Mouse (Mus musculus) lung, adult 2 months (tissue): ENCODE results near the gene H2-M10.3. TPM values are rescaled to one million over a fixed set of nuclear protein-coding genes. Genes with fewer than 3 reads are reported as not detected.
"Not testable (repeated sequence)": the region's sequence is repeated elsewhere in the genome, so short reads cannot be mapped to it uniquely, and the experiment has no call there.

Experiments used
- DNase-seq: peaks from one replicate; pipeline ENCODE4 v3.0.0; 2022
- H3K4me1 ChIP-seq: fragments of 200-500 bp; 2 replicates; pipeline ENCODE4 v1.6.1; 2011; ENCODE audit warnings: low read length; ENCODE audit not compliant: control insufficient read depth, insufficient read depth
- H3K4me3 ChIP-seq: fragments of 200-500 bp; replicated peaks from 2 replicates; pipeline ENCODE3; 2011; ENCODE audit warnings: low read depth, mild to moderate bottlenecking, control low read depth, low read length; ENCODE audit errors: extremely low read depth
- CTCF ChIP-seq: fragments of 200-500 bp; IDR thresholded peaks from 2 replicates; pipeline ENCODE4 v1.5.1; 2011; ENCODE audit warnings: mild to moderate bottlenecking, low read length, control low read depth; ENCODE audit not compliant: insufficient read depth
- POLR2A ChIP-seq: fragments of 200-500 bp; IDR thresholded peaks from 2 replicates; pipeline ENCODE4 v1.6.1; 2011; ENCODE audit warnings: low read depth, mild to moderate bottlenecking, control low read depth, low read length, borderline replicate concordance; ENCODE audit errors: extremely low read depth
- WGBS: fragments of 180-500 bp; shearing (Covaris S2); methylation state at CpG from one replicate; pipeline ENCODE4 v1.1.7; 2018; 5-methylcytosine and 5-hydroxymethylcytosine counted together
- polyA plus RNA-seq: library from polyadenylated mRNA; depleted of rRNA; stranded (reverse); fragments of >200 nt; gene quantifications from 2 replicates; pipeline ENCODE4 v1.2.3, GENCODE M21; 2012; rRNA removed

H2-M10.3 gene
- not detected in 2 replicates for polyA plus RNA-seq

- WGBS: 86% methylated on average over 2 of the region's 2 CpGs
These were observed at the start of gene H2-M10.3 for GRCm38 (mm10) chr17:36368317-36368716. Gene H2-M10.3 (minus strand): TSS chr17:36368417.

GRCm38 (mm10) chr17:36417416-36417815 lies 49.2 kb upstream of the H2-M10.3 start:
- TF ChIP-seq CTCF (no peak), POLR2A (no peak)
- no peak overlapping the region for H3K4me3 ChIP-seq
- DNase-seq: no peak
- 43% methylated on average over 2 of the region's 2 CpGs for WGBS
- H3K4me1 ChIP-seq: no peaks in the 10 kb centered on the region

More at GRCm38 (mm10) chr17:36368317-36368716, at the start of gene H2-M10.3:
- not testable (repeated sequence) for DNase-seq, H3K4me1 ChIP-seq, H3K4me3 ChIP-seq

- TF ChIP-seq POLR2A: no peak
- TF ChIP-seq CTCF: no peak
- WGBS: 24% methylated on average over 1 of the region's 1 CpGs
- DNase-seq: no peak
These were observed 47.2 kb upstream of the H2-M10.3 start for GRCm38 (mm10) chr17:36415407-36415806.

GRCm38 (mm10) chr17:36414361-36414760 lies 46.1 kb upstream of the H2-M10.3 start:
- no peaks in the 10 kb centered on the region for H3K4me1 ChIP-seq
- TF ChIP-seq POLR2A: no peak
- TF ChIP-seq CTCF: no peak
- no peak for DNase-seq
- 60% methylated on average over 1 of the region's 1 CpGs for WGBS
- H3K4me3 ChIP-seq: no peak overlapping the region

More at GRCm38 (mm10) chr17:36415407-36415806, 47.2 kb upstream of the H2-M10.3 start:
- H3K4me3 ChIP-seq: no peak overlapping the region
- no peaks in the 10 kb centered on the region for H3K4me1 ChIP-seq

- DNase-seq: no peak
- WGBS: 45% methylated on average over 2 of the region's 2 CpGs
- TF ChIP-seq POLR2A (no peak), CTCF (no peak)
- H3K4me1 ChIP-seq: no peaks in the 10 kb centered on the region
- H3K4me3 ChIP-seq: no peak overlapping the region
These were observed 21.7 kb upstream of the H2-M10.3 start for GRCm38 (mm10) chr17:36389907-36390306.

GRCm38 (mm10) chr17:36362404-36362803 lies 5.8 kb downstream of the H2-M10.3 start:
- H3K4me1 ChIP-seq, DNase-seq, H3K4me3 ChIP-seq: not testable (repeated sequence)

- not testable (repeated sequence) for H3K4me1 ChIP-seq, H3K4me3 ChIP-seq
- peak; percentile 17 for DNase-seq
- TF ChIP-seq CTCF: peak; percentile 44; the same call in 1 of the 2 replicates
These were observed 10.7 kb downstream of the H2-M10.3 start for GRCm38 (mm10) chr17:36357512-36357911.

GRCm38 (mm10) chr17:36355763-36356162 lies 12.5 kb downstream of the H2-M10.3 start:
- Histone ChIP-seq H3K4me1 (no peaks in the 10 kb centered on the region), H3K4me3 (no peak overlapping the region)
- WGBS: 37% methylated on average over 3 of the region's 3 CpGs
- no peak for DNase-seq
- TF ChIP-seq CTCF (no peak), POLR2A (no peak)

GRCm38 (mm10) chr17:36355343-36355742 lies 12.9 kb downstream of the H2-M10.3 start:
- not testable (repeated sequence) for H3K4me3 ChIP-seq, H3K4me1 ChIP-seq, DNase-seq

GRCm38 (mm10) chr17:36326055-36326454 lies 42.2 kb downstream of the H2-M10.3 start, which contains the start of gene H2-M10.1:
Gene H2-M10.1 (minus strand): TSS chr17:36326155.
- DNase-seq: no peak
- Histone ChIP-seq H3K4me1 (no peaks in the 10 kb centered on the region), H3K4me3 (no peak within 1 kb of the TSS)
- no peak for TF ChIP-seq CTCF
- TF ChIP-seq POLR2A: no peak
- WGBS: 90% methylated on average over 4 of the region's 4 CpGs

- no peak for TF ChIP-seq POLR2A
- no peak for TF ChIP-seq CTCF
- H3K4me3 ChIP-seq: no peak overlapping the region
- H3K4me1 ChIP-seq: no peaks in the 10 kb centered on the region
- DNase-seq: no peak
- 37% methylated on average over 5 of the region's 5 CpGs for WGBS
These were observed 52.4 kb downstream of the H2-M10.3 start for GRCm38 (mm10) chr17:36315689-36316253.
